In the genomic region with DNA sequence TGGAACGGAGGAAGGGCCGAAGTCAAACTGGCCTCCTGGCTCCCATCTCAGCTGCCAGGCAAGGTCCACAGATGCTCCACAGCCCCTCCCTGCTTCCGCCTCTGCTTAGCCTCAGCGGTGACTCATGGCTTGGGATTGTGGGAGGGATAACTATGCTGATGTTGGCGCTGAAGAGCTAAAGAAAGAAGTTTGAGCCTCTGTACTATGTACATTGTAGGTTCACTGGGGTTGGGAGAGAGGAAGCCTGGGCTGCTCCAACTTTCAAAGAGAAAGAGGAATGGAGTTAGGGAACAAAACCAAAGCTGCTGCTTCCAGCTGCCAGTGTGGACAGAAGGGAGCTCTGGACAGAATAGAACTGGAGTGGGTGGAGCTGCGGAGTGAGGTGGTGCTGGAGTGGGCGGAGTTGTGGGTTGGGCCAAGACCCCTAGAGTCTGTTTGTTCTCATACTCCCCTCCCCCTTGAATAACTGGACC, we compare ENCODE assay signal across 8 mouse cellular contexts. TPM values are rescaled to one million over a fixed set of nuclear protein-coding genes. Genes with fewer than 3 reads are reported as not detected.
A peak's percentile ranks its signal among the peaks of the same experiment; 100 is the strongest.
DNase-seq lines count a peak whose midpoint lies in the region; ATAC-seq and TF ChIP-seq lines count a peak whose summit lies in the region.

No protein-coding gene starts in this region.

- peak overlapping the region; percentile 58 for H3K4me2 ChIP-seq in heart, embryonic 13.5 days
- H3K4me2 ChIP-seq in myocyte (ENCODE audit: low read depth): peak overlapping the region; percentile 36

- no peaks in the 10 kb centered on the region for H3K9me3 ChIP-seq in heart, embryonic 13.5 days

- no peak for TF ChIP-seq POLR2A in myocyte (IDR thresholded peaks at IDR 0.05; ENCODE audit: insufficient read length, low read depth)

- peak overlapping the region; percentile 77 for H3K27ac ChIP-seq in heart, embryonic 13.5 days (replicated peaks)

- WGBS in heart, embryonic 13.5 days: 3% methylated on average over 7 of the region's 7 CpGs

- no peak overlapping the region for H3ac ChIP-seq in myocyte (ENCODE audit: control insufficient read depth, insufficient read length)

- peak; percentile 73 for ATAC-seq in heart, embryonic 13.5 days (ENCODE audit: extremely low read depth, insufficient number of reproducible peaks, low FRiP score, low TSS enrichment)
- no peak for ATAC-seq in activated CD4-positive, CD25-positive, alpha-beta regulatory T cell, adult 4 months
- no peak for ATAC-seq in cerebellum, adult (ENCODE audit: insufficient number of reproducible peaks, low FRiP score, low TSS enrichment)

- peaks cover 10% of the 10 kb centered on the region for H3K4me1 ChIP-seq in heart, embryonic 13.5 days

- H3K27me3 ChIP-seq in heart, embryonic 13.5 days (replicated peaks): 0 out of 2 replicates have a peak, but pooled peaks cover 3% of the 10 kb centered on the region
- no peaks in the 10 kb centered on the region for H3K27me3 ChIP-seq in myocyte (ENCODE audit: control insufficient read depth, insufficient read depth, insufficient read length)

- 0 out of 2 replicates have a peak overlapping the region, but pooled peaks have one; percentile 45 for H3K9ac ChIP-seq in heart, embryonic 13.5 days

- H3K4me3 ChIP-seq in heart, embryonic 13.5 days: peak overlapping the region; percentile 29
- no peak overlapping the region for H3K4me3 ChIP-seq in myocyte

- H3K79me2 ChIP-seq in myocyte (ENCODE audit: control insufficient read depth, insufficient read depth): no peaks in the 10 kb centered on the region

- peak; percentile 72 to 83 for DNase-seq in frontal cortex, adult 2 months (ENCODE audit: extremely low spot score in 1 of 2, low spot score in 1 of 2)
- DNase-seq in frontal cortex, postnatal 14 days (ENCODE audit: low spot score in 2 of 2): no peak
- peak; percentile 79 for DNase-seq in embryo, embryonic 10 days (ENCODE audit: low spot score)
- peak; percentile 78 to 82 for DNase-seq in left cerebral cortex, adult 18-20 months (ENCODE audit: low spot score in 2 of 2)

- no peaks in the 10 kb centered on the region for H3K36me3 ChIP-seq in heart, embryonic 13.5 days
- H3K36me3 ChIP-seq in myocyte (ENCODE audit: control insufficient read depth, insufficient read depth): no peaks in the 10 kb centered on the region

TF ChIP-seq in myocyte, 11 proteins besides CTCF, POLR2A, EP300 and RAD21:
- TF ChIP-seq USF1 (IDR thresholded peaks at IDR 0.05; ENCODE audit: low read depth) (no peak), POLR2AphosphoS2 (IDR thresholded peaks at IDR 0.05; ENCODE audit: insufficient read length, low read depth) (no peak), MYOD1 (IDR thresholded peaks at IDR 0.05; ENCODE audit: control insufficient read depth in 1 of 3, insufficient read length in 2 of 3, low read depth in 2 of 3) (peak in 1 of 3 experiments; percentile 23)

RNA-seq across cellular contexts. Expression of a gene that starts 7.7 kb away (rescaled TPM):
- 91.9 and 94.0 TPM in 2 replicates for polyA plus RNA-seq in frontal cortex, adult 2 months (2012; rRNA removed)
- 0.41 and 0.43 TPM in 2 replicates for polyA plus RNA-seq in heart, embryonic 13.5 days (2015; fragmentation: Nextera tagmentation; extraction: Ambion mirVana)
- 100 to 1,000 TPM; 103 to 125 TPM for total RNA-seq in left cerebral cortex, adult 18-20 months (2021)
- polyA plus RNA-seq in myocyte (2012; fragmentation: generic; extraction: Trizol): 1.7 TPM
- polyA plus RNA-seq in activated CD4-positive, CD25-positive, alpha-beta regulatory T cell, adult 4 months (2017; shearing (Covaris generic)): 1 to 10 TPM in 1 of 2 experiments, under 1 TPM in 1; 0.57 to 1.2 TPM

Comparison
In these comparisons a context has a peak if more than half of its experiments do, and no peak if none do; other contexts are left out.
1. DNase-seq: peak in frontal cortex, adult 2 months (2 of 2), embryo, embryonic 10 days (single experiment) and left cerebral cortex, adult 18-20 months (2 of 2); none in frontal cortex, postnatal 14 days (0 of 2).
2. RNA of a gene that starts 7.7 kb away (polyA plus RNA-seq): 91.9 to 94.0 TPM in frontal cortex, adult 2 months; 1.7 TPM in myocyte (single experiment), 0.57 to 1.2 TPM in activated CD4-positive, CD25-positive, alpha-beta regulatory T cell, adult 4 months and 0.41 to 0.43 TPM in heart, embryonic 13.5 days; every median in the first group is over 10 times any median in the second.